Mouse (Mus musculus) G1E (cell line): ENCODE results near the gene Gm48552. TPM values are rescaled to one million over a fixed set of nuclear protein-coding genes. Genes with fewer than 3 reads are reported as not detected.

Source experiments
- ATAC-seq: 2 replicates; pipeline ENCODE4 v1.8.0; 2016; ENCODE audit warnings: mild to moderate bottlenecking; ENCODE audit not compliant: insufficient number of reproducible peaks, poor library complexity, low FRiP score, severe bottlenecking; ENCODE audit errors: extremely low read depth
- DNase-seq: peaks from one replicate; pipeline ENCODE4 v3.0.0; 2012; ENCODE audit warnings: low spot score
- H3K27me3 ChIP-seq: 2 replicates; pipeline ENCODE4 v1.6.1; 2012; ENCODE audit warnings: mild to moderate bottlenecking, low read length, inconsistent platforms; ENCODE audit not compliant: insufficient read depth
- H3K36me3 ChIP-seq: replicated peaks from 2 replicates; pipeline ENCODE3; 2012; ENCODE audit warnings: mild to moderate bottlenecking, inconsistent platforms
- H3K4me1 ChIP-seq: 2 replicates; pipeline ENCODE4 v1.6.1; 2012; ENCODE audit warnings: low read depth, low read length, inconsistent platforms, mixed read lengths; ENCODE audit not compliant: insufficient read depth
- H3K4me3 ChIP-seq: 2 replicates; pipeline ENCODE4 v1.5.1; 2012; ENCODE audit warnings: low read depth, mild to moderate bottlenecking, inconsistent platforms, low read length, moderate library complexity, mixed read lengths
- H3K9me3 ChIP-seq: replicated peaks from 2 replicates; pipeline ENCODE4 v1.6.1; 2012; ENCODE audit warnings: inconsistent platforms
- CTCF ChIP-seq: IDR thresholded peaks from 2 replicates; pipeline ENCODE4 v1.5.1; 2012; ENCODE audit warnings: low read depth, low read length, inconsistent platforms, mixed read lengths
- GATA1 ChIP-seq: IDR thresholded peaks from 2 replicates; pipeline ENCODE4 v1.6.1; 2012; ENCODE audit warnings: borderline replicate concordance, low read length, inconsistent platforms, mixed read lengths
- GATA2 ChIP-seq: IDR thresholded peaks from 2 replicates; pipeline ENCODE4 v1.6.1; 2012; ENCODE audit warnings: low read depth, low read length, inconsistent platforms, borderline replicate concordance
- POLR2AphosphoS5 ChIP-seq: IDR thresholded peaks from 2 replicates; pipeline ENCODE4 v1.6.1; 2012; ENCODE audit warnings: low read depth, low read length, inconsistent platforms; ENCODE audit not compliant: insufficient replicate concordance
- TAL1 ChIP-seq: conservative IDR thresholded peaks from 2 replicates; pipeline ENCODE4 v1.6.1; 2012; ENCODE audit warnings: low read depth, low read length, inconsistent platforms, mixed read lengths
- polyA plus RNA-seq: library from polyadenylated mRNA; stranded (reverse); fragments of >175 nt; gene quantifications from 2 replicates; pipeline ENCODE4 v1.2.3, GENCODE M21; 2012
- total RNA-seq, 2 experiments: library from RNA; stranded (forward) in 1 of 2; stranded (reverse) in 1 of 2; fragments of 200-1000 nt in 1 of 2; fragments of >200 nt in 1 of 2; fragmentation: Nextera tagmentation in 1 of 2; gene quantifications; 2 replicates each; pipeline ENCODE4 v1.2.3; 2014 to 2017

Gm48552 gene
- total and polyA plus RNA-seq, 3 experiments, result 0.38 to 7.4 (median 1.2) TPM

- H3K4me1 ChIP-seq, result peaks cover 34% of the 10 kb centered on the region
- TF ChIP-seq TAL1, result no peak
- TF ChIP-seq CTCF, result no peak
- TF ChIP-seq GATA1, result no peak
- no peak for TF ChIP-seq GATA2
- TF ChIP-seq POLR2AphosphoS5, result no peak
- ATAC-seq (no peak), DNase-seq (no peak)
- H3K36me3 ChIP-seq, result no peaks in the 10 kb centered on the region
- no peaks in the 10 kb centered on the region for H3K9me3 ChIP-seq
- peak overlapping the region; percentile 45; the same call in 1 of the 2 replicates for H3K4me3 ChIP-seq
- H3K27me3 ChIP-seq, result peaks cover 80% of the 10 kb centered on the region
Observed at GRCm38 (mm10) chr10:81426081-81426671, 37.4 kb downstream of the Gm48552 start.

GRCm38 (mm10) chr10:81426897-81427296 lies 38.1 kb downstream of the Gm48552 start:
- H3K27me3 ChIP-seq, result peaks cover 81% of the 10 kb centered on the region

GRCm38 (mm10) chr10:81427327-81427726 lies 38.5 kb downstream of the Gm48552 start:
- H3K4me1 ChIP-seq, result peaks cover 44% of the 10 kb centered on the region
- H3K4me3 ChIP-seq, result no peak overlapping the region
- no peaks in the 10 kb centered on the region for H3K36me3 ChIP-seq
- peaks cover 79% of the 10 kb centered on the region for H3K27me3 ChIP-seq
- no peaks in the 10 kb centered on the region for H3K9me3 ChIP-seq
- DNase-seq (no peak), ATAC-seq (no peak)
- no peak for TF ChIP-seq GATA2
- TF ChIP-seq GATA1, result no peak
- no peak for TF ChIP-seq TAL1
- TF ChIP-seq POLR2AphosphoS5, result no peak
- no peak for TF ChIP-seq CTCF

More at GRCm38 (mm10) chr10:81426897-81427296, 38.1 kb downstream of the Gm48552 start:
- no peak for DNase-seq
- no peak for TF ChIP-seq GATA2
- no peak for TF ChIP-seq POLR2AphosphoS5
- no peak for TF ChIP-seq TAL1
- TF ChIP-seq GATA1, result no peak
- no peak for TF ChIP-seq CTCF
- no peaks in the 10 kb centered on the region for H3K9me3 ChIP-seq
- peak overlapping the region; percentile 45; the same call in 1 of the 2 replicates for H3K4me3 ChIP-seq
- no peak for ATAC-seq
- no peaks in the 10 kb centered on the region for H3K36me3 ChIP-seq
- H3K4me1 ChIP-seq, result peaks cover 41% of the 10 kb centered on the region

GRCm38 (mm10) chr10:81427804-81428506 lies 39.1 kb downstream of the Gm48552 start:
- TF ChIP-seq POLR2AphosphoS5 (no peak), TAL1 (no peak), CTCF (no peak), GATA2 (no peak), GATA1 (no peak)
- Histone ChIP-seq H3K36me3 (no peaks in the 10 kb centered on the region), H3K9me3 (no peaks in the 10 kb centered on the region), H3K4me3 (no peak overlapping the region), H3K4me1 (peaks cover 50% of the 10 kb centered on the region), H3K27me3 (peaks cover 76% of the 10 kb centered on the region)
- DNase-seq, result no peak
- no peak for ATAC-seq

GRCm38 (mm10) chr10:81428507-81428870 lies 39.7 kb downstream of the Gm48552 start:
- no peak for ATAC-seq
- no peak for TF ChIP-seq GATA1
- no peak for TF ChIP-seq CTCF
- TF ChIP-seq TAL1, result no peak
- no peak for TF ChIP-seq POLR2AphosphoS5
- no peak for TF ChIP-seq GATA2
- no peak for DNase-seq
- H3K27me3 ChIP-seq, result peaks cover 76% of the 10 kb centered on the region
- no peak overlapping the region for H3K4me3 ChIP-seq
- H3K9me3 ChIP-seq, result no peaks in the 10 kb centered on the region
- no peaks in the 10 kb centered on the region for H3K36me3 ChIP-seq
- peaks cover 56% of the 10 kb centered on the region for H3K4me1 ChIP-seq

- TF ChIP-seq TAL1 (no peak), GATA2 (no peak), POLR2AphosphoS5 (no peak), GATA1 (no peak), CTCF (no peak)
- DNase-seq (no peak), ATAC-seq (no peak)
- no peak overlapping the region; the same call in 1 of the 2 replicates for H3K4me3 ChIP-seq
- no peaks in the 10 kb centered on the region for H3K9me3 ChIP-seq
- peaks cover 61% of the 10 kb centered on the region for H3K4me1 ChIP-seq
- no peaks in the 10 kb centered on the region for H3K36me3 ChIP-seq
- H3K27me3 ChIP-seq, result peaks cover 74% of the 10 kb centered on the region
Observed at GRCm38 (mm10) chr10:81429092-81429491, 40.3 kb downstream of the Gm48552 start.
